Mouse (Mus musculus) liver, embryonic 11.5 days (tissue): ENCODE results near the gene Kel. TPM values are rescaled to one million over a fixed set of nuclear protein-coding genes. Genes with fewer than 3 reads are reported as not detected.

ENCODE experiments used
- ATAC-seq: fragments of 200-750 bp; cut with Nextera tagmentation; replicated peaks from 2 replicates; pipeline ENCODE4 v1.8.0; 2017; ENCODE audit warnings: moderate number of reproducible peaks, mild to moderate bottlenecking, moderate TSS enrichment, moderate library complexity; ENCODE audit not compliant: low FRiP score
- DNase-seq: peaks from one replicate; pipeline ENCODE4 v3.0.0-alpha.2; 2017; ENCODE audit warnings: low spot score
- H3K27ac ChIP-seq: fragments of 300-500 bp; sonication (generic); 2 replicates; pipeline ENCODE4 v1.5.1; 2014; ENCODE audit warnings: mild to moderate bottlenecking, low read depth, low read length, control low read depth
- H3K27me3 ChIP-seq: fragments of 300-500 bp; sonication (generic); replicated peaks from 2 replicates; pipeline ENCODE4 v1.6.1; 2014; ENCODE audit warnings: low read length, mixed read lengths; ENCODE audit not compliant: control insufficient read depth, insufficient read depth
- H3K36me3 ChIP-seq: fragments of 300-500 bp; sonication (generic); 2 replicates; pipeline ENCODE4 v1.6.1; 2014; ENCODE audit warnings: mild to moderate bottlenecking, low read length, moderate library complexity, mixed read lengths; ENCODE audit not compliant: control insufficient read depth, insufficient read depth
- H3K4me1 ChIP-seq: fragments of 300-500 bp; sonication (generic); replicated peaks from 2 replicates; pipeline ENCODE4 v1.6.1; 2014; ENCODE audit warnings: low read length, mixed read lengths; ENCODE audit not compliant: control insufficient read depth, insufficient read depth
- H3K4me2 ChIP-seq: fragments of 300-500 bp; sonication (generic); 2 replicates; pipeline ENCODE4 v1.6.1; 2014; ENCODE audit warnings: mild to moderate bottlenecking, control low read depth, moderate library complexity
- H3K4me3 ChIP-seq: fragments of 300-500 bp; sonication (generic); 2 replicates; pipeline ENCODE4 v1.5.1; 2014; ENCODE audit warnings: low read depth, low read length, control low read depth
- H3K9ac ChIP-seq: fragments of 300-500 bp; sonication (generic); 2 replicates; pipeline ENCODE4 v1.6.1; 2014; ENCODE audit warnings: low read depth, low read length, control low read depth
- H3K9me3 ChIP-seq: fragments of 300-500 bp; sonication (generic); 2 replicates; pipeline ENCODE4 v1.6.1; 2016; ENCODE audit warnings: low read length, inconsistent platforms, mixed read lengths; ENCODE audit not compliant: control insufficient read depth
- WGBS: fragments of 180-500 bp; shearing (Covaris S2); extraction: QIAGEN DNeasy Blood & Tissue Kit; methylation state at CpG from one replicate; pipeline ENCODE4 v1.1.7; 2014; 5-methylcytosine and 5-hydroxymethylcytosine counted together
- polyA plus RNA-seq: library from polyadenylated mRNA; unstranded; fragments of >200 nt; fragmentation: Nextera tagmentation; extraction: Ambion mirVana; gene quantifications from 2 replicates; pipeline ENCODE4 v1.2.1, GENCODE M21; 2014

Kel gene
- polyA plus RNA-seq, result 150 and 153 TPM in 2 replicates

- peak within 1 kb of the TSS; percentile 90 for H3K27ac ChIP-seq
- no peak for DNase-seq
- H3K36me3 ChIP-seq, result no peaks in the 10 kb centered on the region
- WGBS, result 4% methylated on average over 1 of the region's 1 CpGs
- peak; percentile 88 for ATAC-seq
- H3K27me3 ChIP-seq, result no peaks in the 10 kb centered on the region
- peaks cover 18% of the 10 kb centered on the region for H3K4me1 ChIP-seq
- H3K9me3 ChIP-seq, result no peaks in the 10 kb centered on the region
- H3K4me2 ChIP-seq, result peak within 1 kb of the TSS; percentile 80
- H3K9ac ChIP-seq, result peak within 1 kb of the TSS; percentile 82
- peak within 1 kb of the TSS; percentile 63 for H3K4me3 ChIP-seq
Observed at GRCm38 (mm10) chr6:41704123-41704522, at the start of gene Kel. TSS of gene Kel (minus strand) at chr6:41704339.

GRCm38 (mm10) chr6:41744664-41745392 lies 40.7 kb upstream of the Kel start:
- ATAC-seq, result no peak
- Histone ChIP-seq H3K27ac (no peak overlapping the region), H3K36me3 (no peaks in the 10 kb centered on the region), H3K27me3 (no peaks in the 10 kb centered on the region), H3K4me1 (no peaks in the 10 kb centered on the region), H3K9ac (no peak overlapping the region), H3K4me3 (no peak overlapping the region), H3K9me3 (no peaks in the 10 kb centered on the region), H3K4me2 (no peak overlapping the region)
- DNase-seq, result no peak
- WGBS, result 66% methylated on average over 5 of the region's 5 CpGs

GRCm38 (mm10) chr6:41741101-41741500 lies 37.0 kb upstream of the Kel start:
- no peak overlapping the region for H3K4me3 ChIP-seq
- DNase-seq (no peak), ATAC-seq (no peak)
- H3K36me3 ChIP-seq, result no peaks in the 10 kb centered on the region
- no peak overlapping the region for H3K9ac ChIP-seq
- H3K4me1 ChIP-seq, result no peaks in the 10 kb centered on the region
- no peak overlapping the region for H3K27ac ChIP-seq
- H3K4me2 ChIP-seq, result no peak overlapping the region
- H3K27me3 ChIP-seq, result no peaks in the 10 kb centered on the region
- H3K9me3 ChIP-seq, result no peaks in the 10 kb centered on the region

GRCm38 (mm10) chr6:41734719-41735470 lies 30.8 kb upstream of the Kel start:
- no peak for DNase-seq
- Histone ChIP-seq H3K4me1 (no peaks in the 10 kb centered on the region), H3K27me3 (no peaks in the 10 kb centered on the region), H3K4me2 (no peak overlapping the region), H3K4me3 (no peak overlapping the region), H3K36me3 (no peaks in the 10 kb centered on the region), H3K9ac (no peak overlapping the region), H3K9me3 (no peaks in the 10 kb centered on the region), H3K27ac (no peak overlapping the region)
- no peak for ATAC-seq
- 89% methylated on average over 5 of the region's 5 CpGs for WGBS

- Histone ChIP-seq H3K36me3 (no peaks in the 10 kb centered on the region), H3K4me2 (no peak overlapping the region), H3K4me1 (no peaks in the 10 kb centered on the region), H3K9me3 (no peaks in the 10 kb centered on the region), H3K4me3 (no peak overlapping the region), H3K9ac (no peak overlapping the region), H3K27ac (no peak overlapping the region), H3K27me3 (no peaks in the 10 kb centered on the region)
- no peak for DNase-seq
- peak; percentile 74 for ATAC-seq
- WGBS, result 74% methylated on average over 1 of the region's 1 CpGs
Observed at GRCm38 (mm10) chr6:41727989-41728609, 24.0 kb upstream of the Kel start.

GRCm38 (mm10) chr6:41721430-41721829 lies 17.3 kb upstream of the Kel start:
- ATAC-seq (peak; percentile 71), DNase-seq (no peak)
- Histone ChIP-seq H3K9ac (no peak overlapping the region), H3K4me3 (no peak overlapping the region), H3K27me3 (no peaks in the 10 kb centered on the region), H3K4me2 (no peak overlapping the region), H3K4me1 (no peaks in the 10 kb centered on the region), H3K27ac (no peak overlapping the region), H3K36me3 (no peaks in the 10 kb centered on the region), H3K9me3 (no peaks in the 10 kb centered on the region)
- WGBS, result 56% methylated on average over 2 of the region's 2 CpGs

GRCm38 (mm10) chr6:41710281-41710680 lies 6.1 kb upstream of the Kel start:
- peak overlapping the region; percentile 34; the same call in 1 of the 2 replicates for H3K27ac ChIP-seq
- no peak for DNase-seq
- peak; percentile 53 for ATAC-seq
- H3K9me3 ChIP-seq, result no peaks in the 10 kb centered on the region
- H3K4me3 ChIP-seq, result no peak overlapping the region
- WGBS, result 33% methylated on average over 1 of the region's 1 CpGs
- H3K4me1 ChIP-seq, result peaks cover 19% of the 10 kb centered on the region
- no peak overlapping the region; the same call in 1 of the 2 replicates for H3K4me2 ChIP-seq
- H3K27me3 ChIP-seq, result no peaks in the 10 kb centered on the region
- H3K9ac ChIP-seq, result no peak overlapping the region
- no peaks in the 10 kb centered on the region for H3K36me3 ChIP-seq

- H3K4me3 ChIP-seq, result no peak overlapping the region
- no peaks in the 10 kb centered on the region for H3K9me3 ChIP-seq
- H3K27me3 ChIP-seq, result no peaks in the 10 kb centered on the region
- ATAC-seq (peak; percentile 85), DNase-seq (no peak)
- WGBS, result 44% methylated on average over 7 of the region's 7 CpGs
- peaks cover 27% of the 10 kb centered on the region for H3K4me1 ChIP-seq
- H3K4me2 ChIP-seq, result peak overlapping the region; percentile 30
- H3K36me3 ChIP-seq, result no peaks in the 10 kb centered on the region
- no peak overlapping the region for H3K9ac ChIP-seq
- peak overlapping the region; percentile 90 for H3K27ac ChIP-seq
Observed at GRCm38 (mm10) chr6:41706275-41706674, 2.1 kb upstream of the Kel start.
